Mouse (Mus musculus): ENCODE results near the gene Ncor2.

DNA sequence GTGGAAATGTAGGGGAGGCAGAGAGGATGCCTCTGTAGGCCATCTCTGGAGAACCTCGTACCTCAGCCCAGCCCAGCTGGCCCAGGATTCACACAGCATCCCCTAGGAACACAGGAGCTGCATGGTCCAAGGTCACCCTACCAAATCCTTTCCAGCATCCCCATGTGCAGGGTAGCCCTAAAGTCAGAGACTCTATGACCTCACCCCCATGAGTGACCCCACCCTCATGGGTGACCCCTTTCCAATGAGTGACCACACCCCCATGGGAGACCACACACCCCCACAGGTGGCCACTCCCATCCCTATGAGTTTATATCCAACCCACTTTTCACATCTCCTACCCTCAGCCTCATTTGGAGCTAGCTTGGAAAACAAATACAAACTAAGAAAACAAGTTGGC lies 51.1 kb downstream of the Ncor2 start:
- TF ChIP-seq CTCF (IDR thresholded peaks at IDR 0.05; ENCODE audit: control insufficient read depth, insufficient read depth, insufficient read length) (no peak), USF1 (IDR thresholded peaks at IDR 0.05; ENCODE audit: low read depth) (no peak)
